Mouse (Mus musculus) adrenal gland, adult 2 months (tissue): Measurements from ENCODE around the gene Csrp2. TPM values are rescaled to one million over a fixed set of nuclear protein-coding genes. Genes with fewer than 3 reads are reported as not detected.

Source experiments
- DNase-seq: peaks from one replicate; pipeline ENCODE4 v3.0.0; 2021
- polyA plus RNA-seq: library from polyadenylated mRNA; depleted of rRNA; stranded (reverse); fragments of >200 nt; gene quantifications from 2 replicates; pipeline ENCODE4 v1.2.3, GENCODE M21; 2012; rRNA removed
- total RNA-seq, 2 experiments: library from RNA; stranded (reverse); gene quantifications; 2 replicates each; pipeline ENCODE4 v1.2.3; 2021

Gene Csrp2
- total and polyA plus RNA-seq, 3 experiments, result 32.4 to 193 (median 135) TPM

GRCm38 (mm10) chr10:110971044-110971443, 51.5 kb downstream of the Csrp2 start:
- DNase-seq, result no peak

GRCm38 (mm10) chr10:110971483-110971882, 51.9 kb downstream of the Csrp2 start:
- no peak for DNase-seq

GRCm38 (mm10) chr10:110971998-110972397, 52.4 kb downstream of the Csrp2 start:
- DNase-seq, result no peak

DNA sequence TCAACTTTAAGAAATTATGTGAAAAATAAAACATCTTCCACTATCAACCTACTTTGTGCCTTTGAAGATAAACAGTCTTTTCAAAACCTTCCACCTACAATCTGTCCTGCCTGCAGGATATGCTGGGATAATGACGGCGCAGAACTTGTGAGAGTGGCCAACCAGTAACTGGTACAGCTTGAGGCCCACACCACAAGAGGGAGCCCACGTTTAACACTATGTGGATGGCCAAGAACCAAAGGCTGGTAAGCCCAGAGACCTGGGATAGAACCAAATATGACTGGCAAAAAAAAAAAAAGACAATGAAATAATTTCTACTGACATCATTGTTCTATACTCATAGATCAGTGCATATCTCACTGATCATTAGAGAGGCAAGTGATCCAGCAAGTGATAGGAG, 54.9 kb downstream of the Csrp2 start:
- peak; percentile 40 for DNase-seq

DNA sequence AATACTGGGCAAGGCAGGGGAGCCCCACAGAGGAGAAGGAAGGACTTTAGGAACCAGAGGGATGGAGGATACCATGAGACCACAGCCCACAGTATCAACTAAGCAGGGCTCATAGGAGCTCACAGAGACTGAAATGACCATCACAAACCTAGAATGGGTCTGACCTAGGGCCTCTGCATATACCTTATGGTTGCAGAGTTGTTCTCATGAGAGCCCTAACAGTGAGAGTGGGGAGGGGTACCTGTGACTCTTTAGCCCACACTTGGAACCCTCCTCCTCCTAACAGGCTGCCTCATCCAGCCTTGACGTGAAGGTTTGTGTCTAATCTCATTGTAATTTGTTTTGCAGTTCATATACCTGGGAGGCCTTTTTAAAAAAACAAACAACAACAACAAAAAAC, 55.3 kb downstream of the Csrp2 start:
- DNase-seq, result no peak

DNA sequence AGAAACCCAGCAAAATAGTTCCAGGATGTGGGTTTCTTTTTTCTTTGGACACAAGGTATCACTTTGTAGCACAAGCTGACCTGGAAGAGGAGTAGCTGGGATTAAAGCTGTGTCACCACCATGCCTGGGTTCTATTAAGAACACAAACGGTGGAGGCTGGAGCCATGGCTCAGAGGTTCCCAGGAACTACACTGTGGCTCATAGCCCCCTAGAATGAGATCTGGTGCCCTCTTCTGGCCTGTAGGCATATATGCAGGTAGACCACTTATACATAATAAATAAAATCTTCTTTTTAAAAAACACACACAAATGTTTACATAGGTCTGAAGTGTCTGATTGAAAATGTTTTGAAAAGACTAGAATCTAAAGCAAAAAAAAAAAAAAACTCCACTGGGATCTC, 56.5 kb downstream of the Csrp2 start:
- peak; percentile 33 for DNase-seq

- DNase-seq, result no peak
Measured at GRCm38 (mm10) chr10:110977379-110977778, 57.8 kb downstream of the Csrp2 start.

DNA sequence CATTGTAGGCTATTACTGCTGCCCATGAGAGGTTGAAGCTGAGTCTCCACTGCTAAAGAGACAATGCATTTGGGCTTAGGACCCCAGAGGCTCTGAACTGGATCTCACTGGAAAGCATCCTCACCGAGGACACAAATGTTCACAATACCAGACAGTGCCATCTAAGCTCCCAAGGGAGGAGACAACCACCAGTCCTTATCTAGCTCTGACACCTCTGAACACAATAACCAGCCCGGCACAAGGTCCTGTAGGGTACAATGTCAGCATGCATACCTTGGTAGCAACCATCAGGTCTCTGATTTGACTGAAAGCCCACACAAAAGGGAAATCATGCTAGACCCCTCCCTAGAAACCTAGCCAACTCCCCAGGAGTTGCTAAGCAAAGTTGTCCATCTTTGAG, 59.8 kb downstream of the Csrp2 start:
- no peak for DNase-seq

DNA sequence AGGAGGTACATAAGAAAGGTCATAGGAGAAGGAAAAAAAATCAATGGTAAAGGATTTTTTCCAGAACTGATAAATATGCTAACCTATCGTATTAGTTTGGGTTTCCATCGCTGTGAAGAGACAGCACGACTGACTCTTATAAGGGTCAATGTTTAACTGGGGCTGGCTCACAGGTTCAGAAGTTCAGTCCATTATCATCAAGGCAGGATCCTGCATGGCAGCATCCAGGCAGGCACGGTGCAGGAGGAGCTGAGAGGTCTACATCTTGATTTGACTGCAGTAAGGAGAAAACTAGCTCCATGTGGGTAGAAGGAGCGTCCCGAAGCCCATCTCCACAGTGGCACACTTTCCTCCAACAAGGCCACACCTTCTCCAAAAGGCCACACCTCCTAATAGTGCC, 60.9 kb downstream of the Csrp2 start:
- no peak for DNase-seq

DNA sequence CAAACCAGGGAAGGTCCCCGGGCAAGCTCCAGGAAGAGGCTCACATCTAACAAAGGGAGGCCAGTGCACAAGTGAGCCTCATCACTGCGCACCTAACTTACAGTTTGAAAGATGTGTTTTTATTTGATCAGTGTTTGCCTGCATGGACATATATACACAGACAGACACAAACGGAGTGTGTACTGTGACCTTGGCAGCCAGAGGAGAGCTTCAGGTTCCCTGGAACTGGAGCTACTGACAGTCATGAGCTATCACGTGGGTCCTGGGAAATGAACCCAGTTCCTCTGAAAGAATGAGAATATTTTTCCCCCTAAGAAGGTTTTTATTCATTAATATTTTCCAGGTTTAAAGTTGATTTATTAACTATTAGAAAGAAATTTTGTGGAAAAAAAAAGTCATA, 63.2 kb downstream of the Csrp2 start:
- no peak for DNase-seq

- DNase-seq, result no peak
Measured at GRCm38 (mm10) chr10:110986682-110987081, 67.1 kb downstream of the Csrp2 start.

Other genes starting within 250 kb of the Csrp2 start
- 1 to 10 TPM; 1.4 TPM for gene E2f7, start 174.3 kb upstream of the Csrp2 start, total RNA-seq
- gene E2f7, start 174.3 kb upstream of the Csrp2 start, polyA plus RNA-seq, result 0.08 and 2.0 TPM in 2 replicates
- gene Zdhhc17, start 90.4 kb downstream of the Csrp2 start, total RNA-seq, result 10 to 100 TPM; 25.1 to 35.9 TPM
- 9.0 and 11.1 TPM in 2 replicates for gene Zdhhc17, start 90.4 kb downstream of the Csrp2 start, polyA plus RNA-seq
- gene Osbpl8, start 245.0 kb downstream of the Csrp2 start, total RNA-seq, result 10 to 100 TPM; 24.8 to 24.9 TPM
- gene Osbpl8, start 245.0 kb downstream of the Csrp2 start, polyA plus RNA-seq, result 1.2 and 1.6 TPM in 2 replicates